Mouse (Mus musculus): ENCODE measurements around the gene Fdxr. TPM values are rescaled to one million over a fixed set of nuclear protein-coding genes. Genes with fewer than 3 reads are reported as not detected.

Fdxr gene
- polyA plus RNA-seq, 1 experiment from 2014 or later: 15.6 TPM

DNA sequence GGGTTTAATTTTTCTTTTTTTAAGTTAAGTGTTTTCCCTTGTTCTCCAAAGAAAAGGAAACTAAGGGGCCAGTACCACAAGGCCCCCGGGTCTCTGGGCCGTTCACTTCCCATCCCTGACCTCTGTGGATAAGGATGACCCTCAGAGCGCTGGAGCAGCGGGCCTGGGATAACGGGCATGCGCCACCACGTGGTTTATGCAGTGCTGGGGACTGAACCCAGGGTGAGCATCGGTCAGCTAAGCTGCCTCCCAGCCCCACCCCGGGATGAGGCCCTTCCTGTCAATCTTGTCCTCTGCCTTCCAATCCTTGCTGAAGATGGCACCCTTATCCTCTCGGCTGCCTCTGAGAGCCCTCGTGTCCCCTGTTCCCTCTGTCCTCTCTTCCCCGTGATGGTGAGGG, 49.2 kb downstream of the Fdxr start:
- DNase-seq (ENCODE audit: low spot score) (no peak), ATAC-seq (ENCODE audit: insufficient number of reproducible peaks, low FRiP score, low TSS enrichment, low read depth) (no peak)
- no peaks in the 10 kb centered on the region for H3K9me3 ChIP-seq (ENCODE audit: control insufficient read depth, low read length)
- 22% methylated on average over 12 of the region's 12 CpGs for WGBS
- H3K36me3 ChIP-seq (ENCODE audit: control insufficient read depth, insufficient read depth, low read length): no peaks in the 10 kb centered on the region
- H3K4me2 ChIP-seq (ENCODE audit: low read depth, severe bottlenecking): no peak overlapping the region
- H3K9ac ChIP-seq (ENCODE audit: low read length): no peak overlapping the region
- H3K27me3 ChIP-seq (ENCODE audit: control insufficient read depth, insufficient read depth, low read length): 0 out of 2 replicates have a peak, but pooled peaks cover 3% of the 10 kb centered on the region
- H3K4me3 ChIP-seq (ENCODE audit: low read depth, low read length): no peak overlapping the region
- peaks cover 18% of the 10 kb centered on the region for H3K4me1 ChIP-seq (ENCODE audit: control insufficient read depth, insufficient read depth, low read length)
- no peak overlapping the region for H3K27ac ChIP-seq (replicated peaks; ENCODE audit: low read depth, low read length)

DNA sequence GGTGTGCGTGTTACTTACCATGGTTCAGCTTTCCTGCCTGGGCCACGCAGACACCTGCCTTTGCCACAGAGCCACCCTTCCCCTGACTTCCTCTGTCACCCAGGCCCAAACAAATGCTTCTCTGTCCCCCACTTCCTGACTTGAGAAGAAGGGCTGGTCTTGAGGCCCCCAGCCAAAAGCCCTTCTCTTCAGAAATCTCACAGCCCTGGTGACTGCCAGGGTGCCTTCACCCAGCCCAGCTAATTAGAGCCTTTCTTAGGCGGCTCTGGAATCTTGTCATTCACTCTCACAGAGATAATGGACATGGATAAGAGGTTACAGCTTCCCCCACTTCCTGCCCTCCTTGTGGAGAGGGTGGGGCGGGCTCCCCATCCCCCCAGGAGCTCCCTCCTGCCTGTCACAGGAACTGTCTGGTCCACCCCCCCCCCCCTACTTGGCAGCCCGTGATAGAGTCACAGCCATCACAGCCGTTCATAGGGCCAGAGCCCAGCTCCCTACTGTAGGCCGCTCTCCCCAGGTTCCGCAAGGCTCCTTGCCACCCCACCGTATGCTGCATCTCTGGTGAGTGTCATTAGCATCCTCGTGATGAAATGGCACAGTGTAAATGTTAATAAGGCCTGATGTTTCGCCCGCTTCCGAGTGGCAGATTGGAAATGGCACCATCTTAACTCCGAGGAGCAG, 49.9 kb downstream of the Fdxr start:
- Histone ChIP-seq H3K9ac (ENCODE audit: low read length) (no peak overlapping the region), H3K4me1 (ENCODE audit: control insufficient read depth, insufficient read depth, low read length) (peaks cover 23% of the 10 kb centered on the region), H3K36me3 (ENCODE audit: control insufficient read depth, insufficient read depth, low read length) (no peaks in the 10 kb centered on the region), H3K4me2 (ENCODE audit: low read depth, severe bottlenecking) (no peak overlapping the region), H3K27ac (replicated peaks; ENCODE audit: low read depth, low read length) (no peak overlapping the region), H3K27me3 (ENCODE audit: control insufficient read depth, insufficient read depth, low read length) (0 out of 2 replicates have a peak, but pooled peaks cover 3% of the 10 kb centered on the region), H3K9me3 (ENCODE audit: control insufficient read depth, low read length) (no peaks in the 10 kb centered on the region), H3K4me3 (ENCODE audit: low read depth, low read length) (no peak overlapping the region)
- ATAC-seq (ENCODE audit: insufficient number of reproducible peaks, low FRiP score, low TSS enrichment, low read depth) (no peak), DNase-seq (ENCODE audit: low spot score) (no peak)
- 33% methylated on average over 14 of the region's 14 CpGs for WGBS

DNA sequence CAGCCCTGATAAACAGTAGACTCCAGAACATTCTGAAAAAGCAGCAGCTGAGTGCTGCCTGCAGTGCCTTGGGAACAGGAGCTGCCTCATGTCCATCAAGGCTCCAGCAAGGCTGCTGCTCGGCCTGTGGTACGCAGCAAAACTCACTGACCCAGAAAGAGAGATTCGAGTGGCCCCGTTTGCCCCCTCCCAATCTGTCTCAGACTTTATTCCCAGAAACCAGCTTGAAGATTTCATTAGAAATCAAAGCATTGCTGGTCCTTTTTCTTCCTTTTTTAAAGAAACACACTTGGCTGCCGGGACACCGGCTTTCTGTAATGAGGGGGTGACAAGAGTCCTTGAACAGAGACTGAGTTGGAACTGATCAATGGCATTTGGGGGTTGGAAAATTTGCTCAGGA, 51.5 kb downstream of the Fdxr start:
- no peak overlapping the region for H3K4me2 ChIP-seq (ENCODE audit: low read depth, severe bottlenecking)
- H3K4me1 ChIP-seq (ENCODE audit: control insufficient read depth, insufficient read depth, low read length): peaks cover 20% of the 10 kb centered on the region
- no peaks in the 10 kb centered on the region for H3K9me3 ChIP-seq (ENCODE audit: control insufficient read depth, low read length)
- no peak for DNase-seq (ENCODE audit: low spot score)
- WGBS: 73% methylated on average over 6 of the region's 6 CpGs
- ATAC-seq (ENCODE audit: insufficient number of reproducible peaks, low FRiP score, low TSS enrichment, low read depth): no peak
- no peak overlapping the region for H3K9ac ChIP-seq (ENCODE audit: low read length)
- no peaks in the 10 kb centered on the region for H3K36me3 ChIP-seq (ENCODE audit: control insufficient read depth, insufficient read depth, low read length)
- H3K4me3 ChIP-seq (ENCODE audit: low read depth, low read length): no peak overlapping the region
- no peak overlapping the region for H3K27ac ChIP-seq (replicated peaks; ENCODE audit: low read depth, low read length)
- 0 out of 2 replicates have a peak, but pooled peaks cover 3% of the 10 kb centered on the region for H3K27me3 ChIP-seq (ENCODE audit: control insufficient read depth, insufficient read depth, low read length)

DNA sequence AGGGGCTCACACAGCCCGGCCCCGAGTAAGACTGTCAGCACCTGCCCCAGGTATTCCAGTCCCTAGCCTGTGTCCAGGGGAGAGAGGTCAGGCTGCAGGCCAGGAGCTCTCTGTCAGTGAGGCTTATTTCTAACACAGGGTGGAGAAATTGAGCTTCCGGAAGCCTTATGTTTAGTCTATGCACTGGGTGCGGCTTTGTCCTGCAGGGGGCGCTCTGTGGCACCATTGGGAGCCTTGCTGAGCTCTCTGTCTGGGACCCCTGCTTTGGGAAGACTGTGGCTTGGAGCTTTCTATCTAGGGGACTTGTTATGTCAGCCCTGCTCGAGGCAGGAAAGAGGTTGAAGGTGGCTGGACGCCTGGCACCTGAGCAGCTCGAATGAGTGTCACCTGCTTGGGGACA, 52.0 kb downstream of the Fdxr start:
- peaks cover 20% of the 10 kb centered on the region for H3K4me1 ChIP-seq (ENCODE audit: control insufficient read depth, insufficient read depth, low read length)

DNA sequence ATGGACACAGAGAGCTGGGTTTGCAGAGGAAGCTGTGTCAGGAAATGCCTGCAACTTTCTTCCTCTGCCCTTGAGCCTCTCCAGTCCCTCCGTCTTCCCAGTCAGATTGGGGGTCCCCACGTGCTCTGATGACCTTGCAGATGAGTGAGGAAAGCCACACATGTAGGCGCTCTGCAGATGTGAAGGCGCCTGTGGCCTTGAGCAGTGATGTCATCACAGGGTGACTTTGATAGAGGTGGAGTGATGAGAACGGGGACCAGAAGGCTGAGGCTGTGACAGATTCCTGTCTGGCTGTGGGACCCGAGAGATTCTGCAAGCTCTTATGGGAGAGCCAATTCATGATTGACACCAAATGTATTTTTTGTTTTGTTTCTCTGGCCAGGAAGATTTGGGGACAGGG, 53.0 kb downstream of the Fdxr start:
- 0 out of 2 replicates have a peak, but pooled peaks cover 3% of the 10 kb centered on the region for H3K27me3 ChIP-seq (ENCODE audit: control insufficient read depth, insufficient read depth, low read length)
- DNase-seq (ENCODE audit: low spot score) (no peak), ATAC-seq (ENCODE audit: insufficient number of reproducible peaks, low FRiP score, low TSS enrichment, low read depth) (no peak)
- H3K36me3 ChIP-seq (ENCODE audit: control insufficient read depth, insufficient read depth, low read length): no peaks in the 10 kb centered on the region
- H3K4me2 ChIP-seq (ENCODE audit: low read depth, severe bottlenecking): no peak overlapping the region
- H3K4me1 ChIP-seq (ENCODE audit: control insufficient read depth, insufficient read depth, low read length): peaks cover 24% of the 10 kb centered on the region
- H3K9me3 ChIP-seq (ENCODE audit: control insufficient read depth, low read length): no peaks in the 10 kb centered on the region
- H3K27ac ChIP-seq (replicated peaks; ENCODE audit: low read depth, low read length): no peak overlapping the region
- H3K9ac ChIP-seq (ENCODE audit: low read length): no peak overlapping the region
- no peak overlapping the region for H3K4me3 ChIP-seq (ENCODE audit: low read depth, low read length)
- WGBS: 64% methylated on average over 6 of the region's 6 CpGs

More for the DNA sequence above, 52.0 kb downstream of the Fdxr start:
- Histone ChIP-seq H3K27ac (replicated peaks; ENCODE audit: low read depth, low read length) (no peak overlapping the region), H3K4me2 (ENCODE audit: low read depth, severe bottlenecking) (no peak overlapping the region), H3K36me3 (ENCODE audit: control insufficient read depth, insufficient read depth, low read length) (no peaks in the 10 kb centered on the region), H3K4me3 (ENCODE audit: low read depth, low read length) (no peak overlapping the region), H3K9me3 (ENCODE audit: control insufficient read depth, low read length) (no peaks in the 10 kb centered on the region), H3K9ac (ENCODE audit: low read length) (no peak overlapping the region), H3K27me3 (ENCODE audit: control insufficient read depth, insufficient read depth, low read length) (0 out of 2 replicates have a peak, but pooled peaks cover 3% of the 10 kb centered on the region)
- WGBS: 42% methylated on average over 8 of the region's 8 CpGs
- peak; percentile 79 for DNase-seq (ENCODE audit: low spot score)
- no peak for ATAC-seq (ENCODE audit: insufficient number of reproducible peaks, low FRiP score, low TSS enrichment, low read depth)

DNA sequence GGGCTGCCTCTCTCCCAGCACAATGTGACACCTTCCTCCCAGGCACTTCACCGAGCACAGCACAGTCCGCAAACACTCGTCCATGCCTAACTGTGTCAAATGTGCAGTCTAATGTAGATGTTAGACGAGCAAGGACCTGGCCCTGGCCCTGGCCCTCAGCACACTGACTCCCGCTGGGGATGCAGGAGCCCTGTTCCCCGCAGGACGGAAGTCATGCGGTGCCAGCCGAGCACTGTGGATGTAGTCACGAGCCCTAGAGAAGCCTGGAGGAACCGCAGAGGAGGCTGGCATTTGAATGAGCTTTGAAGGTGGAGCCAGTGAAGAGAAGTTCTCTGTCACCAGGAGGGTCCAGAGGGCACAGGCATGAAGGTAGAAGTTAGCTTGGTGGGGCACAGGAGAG, 53.4 kb downstream of the Fdxr start:
- no peaks in the 10 kb centered on the region for H3K9me3 ChIP-seq (ENCODE audit: control insufficient read depth, low read length)
- H3K27me3 ChIP-seq (ENCODE audit: control insufficient read depth, insufficient read depth, low read length): 0 out of 2 replicates have a peak, but pooled peaks cover 3% of the 10 kb centered on the region
- H3K4me1 ChIP-seq (ENCODE audit: control insufficient read depth, insufficient read depth, low read length): peaks cover 28% of the 10 kb centered on the region
- no peaks in the 10 kb centered on the region for H3K36me3 ChIP-seq (ENCODE audit: control insufficient read depth, insufficient read depth, low read length)
- H3K4me2 ChIP-seq (ENCODE audit: low read depth, severe bottlenecking): no peak overlapping the region
- H3K27ac ChIP-seq (replicated peaks; ENCODE audit: low read depth, low read length): 0 out of 2 replicates have a peak overlapping the region, but pooled peaks have one; percentile 26
- H3K9ac ChIP-seq (ENCODE audit: low read length): no peak overlapping the region
- WGBS: 63% methylated on average over 11 of the region's 11 CpGs
- no peak for DNase-seq (ENCODE audit: low spot score)
- no peak overlapping the region for H3K4me3 ChIP-seq (ENCODE audit: low read depth, low read length)
- ATAC-seq (ENCODE audit: insufficient number of reproducible peaks, low FRiP score, low TSS enrichment, low read depth): no peak

DNA sequence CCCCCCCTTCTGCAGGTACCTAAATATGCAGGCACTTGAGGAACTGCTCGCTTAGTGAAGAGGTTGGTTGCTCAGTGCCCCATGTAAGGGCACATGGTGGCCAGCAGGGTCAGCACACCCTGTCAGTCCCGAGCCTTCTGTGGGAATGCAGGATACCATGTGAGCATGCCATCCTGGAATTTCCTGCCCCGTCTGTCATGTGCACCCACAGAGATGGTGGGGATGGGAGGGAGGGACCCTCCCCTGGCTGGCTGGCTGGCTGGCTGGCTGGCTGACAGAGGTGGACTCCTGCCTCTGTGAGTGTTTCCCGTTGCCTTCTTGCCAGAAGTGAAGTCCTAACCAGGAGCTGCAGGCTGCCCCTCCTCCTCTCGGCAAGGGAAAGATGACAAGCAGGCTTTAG, 54.3 kb downstream of the Fdxr start:
- 0 out of 2 replicates have a peak, but pooled peaks cover 3% of the 10 kb centered on the region for H3K27me3 ChIP-seq (ENCODE audit: control insufficient read depth, insufficient read depth, low read length)
- ATAC-seq (ENCODE audit: insufficient number of reproducible peaks, low FRiP score, low TSS enrichment, low read depth): no peak
- H3K4me1 ChIP-seq (ENCODE audit: control insufficient read depth, insufficient read depth, low read length): peaks cover 32% of the 10 kb centered on the region
- H3K9ac ChIP-seq (ENCODE audit: low read length): no peak overlapping the region
- H3K36me3 ChIP-seq (ENCODE audit: control insufficient read depth, insufficient read depth, low read length): no peaks in the 10 kb centered on the region
- no peak for DNase-seq (ENCODE audit: low spot score)
- H3K4me3 ChIP-seq (ENCODE audit: low read depth, low read length): no peak overlapping the region
- H3K4me2 ChIP-seq (ENCODE audit: low read depth, severe bottlenecking): no peak overlapping the region
- H3K27ac ChIP-seq (replicated peaks; ENCODE audit: low read depth, low read length): no peak overlapping the region
- H3K9me3 ChIP-seq (ENCODE audit: control insufficient read depth, low read length): no peaks in the 10 kb centered on the region
- 21% methylated on average over 5 of the region's 5 CpGs for WGBS

DNA sequence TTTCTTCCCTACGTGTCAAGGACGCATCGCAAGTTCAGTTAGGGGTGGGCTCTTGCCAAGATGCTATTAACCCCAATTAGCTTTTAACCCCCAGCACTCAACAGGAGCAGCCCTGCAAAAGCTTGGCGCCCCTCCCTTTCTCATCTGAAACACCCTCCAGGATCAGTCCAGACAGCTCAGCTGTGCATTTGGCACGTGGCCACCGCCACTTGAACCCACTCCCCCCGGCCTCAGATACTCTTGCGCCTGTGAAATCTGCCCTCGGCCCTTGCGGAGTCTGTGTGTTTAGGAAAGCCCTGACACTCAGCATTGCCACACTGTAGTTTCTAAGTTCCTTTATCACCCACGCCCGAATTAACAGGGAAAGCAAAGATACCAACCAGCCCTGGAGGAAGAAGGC, 54.8 kb downstream of the Fdxr start:
- H3K36me3 ChIP-seq (ENCODE audit: control insufficient read depth, insufficient read depth, low read length): no peaks in the 10 kb centered on the region
- no peak overlapping the region for H3K9ac ChIP-seq (ENCODE audit: low read length)
- H3K9me3 ChIP-seq (ENCODE audit: control insufficient read depth, low read length): no peaks in the 10 kb centered on the region
- H3K4me1 ChIP-seq (ENCODE audit: control insufficient read depth, insufficient read depth, low read length): peaks cover 31% of the 10 kb centered on the region
- no peak overlapping the region for H3K4me2 ChIP-seq (ENCODE audit: low read depth, severe bottlenecking)
- DNase-seq (ENCODE audit: low spot score) (no peak), ATAC-seq (ENCODE audit: insufficient number of reproducible peaks, low FRiP score, low TSS enrichment, low read depth) (no peak)
- H3K27ac ChIP-seq (replicated peaks; ENCODE audit: low read depth, low read length): no peak overlapping the region
- WGBS: 34% methylated on average over 12 of the region's 12 CpGs
- no peak overlapping the region for H3K4me3 ChIP-seq (ENCODE audit: low read depth, low read length)
- 0 out of 2 replicates have a peak, but pooled peaks cover 3% of the 10 kb centered on the region for H3K27me3 ChIP-seq (ENCODE audit: control insufficient read depth, insufficient read depth, low read length)
